In the genomic region with DNA sequence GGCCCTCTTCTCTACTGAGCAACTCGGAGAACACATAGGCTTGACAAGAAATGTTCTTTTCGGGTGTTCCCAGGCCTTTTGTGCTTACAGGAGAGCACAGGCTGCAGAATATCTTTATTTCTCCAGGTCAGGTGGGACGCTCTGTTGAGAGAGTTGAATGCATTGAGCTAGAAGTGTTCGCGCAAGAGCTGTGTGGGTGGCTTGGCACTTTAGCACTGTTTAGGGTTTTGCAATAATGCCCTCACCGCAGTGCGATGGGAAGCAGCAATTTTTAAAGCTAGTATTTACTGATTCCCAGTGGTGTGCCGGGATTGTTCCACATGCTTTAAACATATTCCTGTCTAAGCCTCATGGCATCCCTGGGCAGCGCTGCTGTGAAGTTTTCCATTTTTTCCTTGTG, we compare ENCODE assay signal across 18 mouse cellular contexts. TPM values are rescaled to one million over a fixed set of nuclear protein-coding genes. Genes with fewer than 3 reads are reported as not detected.
DNase-seq lines count a peak whose midpoint lies in the region; ATAC-seq and TF ChIP-seq lines count a peak whose summit lies in the region.
"Had no signal": no experiment of that assay in that cellular context is flagged by ENCODE, and none has a peak within 500 bp of the region (broad histone marks: within the 10 kb centered on the region; RNA-seq: fewer than 3 reads in every experiment).

No protein-coding gene starts in this region.

- DNase-seq in embryonic facial prominence, embryonic 10.5 days (ENCODE audit: low spot score) = no peak
- no peak for DNase-seq in limb, embryonic 10.5 days (ENCODE audit: low spot score)
- DNase-seq in adipocyte (ENCODE audit: low spot score) = peak; percentile 30
- DNase-seq in liver, postnatal 0 days = peak; percentile 25
- DNase-seq in left cerebral cortex, postnatal 14 days (ENCODE audit: low spot score in 2 of 2) = no peak
- no peak for DNase-seq in layer of hippocampus, adult 9-10 months (ENCODE audit: low spot score)
- DNase-seq: adrenal gland, adult 8-10 months; cerebellum, adult 9-11 months; gastrocnemius, postnatal 25 days; kidney, adult 11 months; right cerebral cortex, postnatal 14 days had no signal

- H3K4me2 ChIP-seq in embryonic facial prominence, embryonic 12.5 days (replicated peaks) = no peak overlapping the region
- no peak overlapping the region for H3K4me2 ChIP-seq in limb, embryonic 13.5 days (replicated peaks)
- H3K4me2 ChIP-seq in liver, postnatal 0 days (ENCODE audit: low read depth, low read length) = no peak overlapping the region
- H3K4me2 ChIP-seq: embryonic facial prominence, embryonic 13.5 days; forebrain, embryonic 15.5 days; heart, embryonic 12.5 days had no signal

- no peak for TF ChIP-seq CTCF in liver, postnatal 0 days (IDR thresholded peaks at IDR 0.05; ENCODE audit: low read depth)

- H3K9me3 ChIP-seq in embryonic facial prominence, embryonic 12.5 days = no peaks in the 10 kb centered on the region
- H3K9me3 ChIP-seq in embryonic facial prominence, embryonic 10.5 days = no peaks in the 10 kb centered on the region
- H3K9me3 ChIP-seq in limb, embryonic 13.5 days = no peaks in the 10 kb centered on the region
- H3K9me3 ChIP-seq in limb, embryonic 10.5 days (replicated peaks) = no peaks in the 10 kb centered on the region
- no peaks in the 10 kb centered on the region for H3K9me3 ChIP-seq in liver, postnatal 0 days (ENCODE audit: low read length)
- H3K9me3 ChIP-seq: embryonic facial prominence, embryonic 13.5 days; forebrain, embryonic 15.5 days; heart, embryonic 12.5 days had no signal

- intact Hi-C loops in left cerebral cortex, postnatal 14 days (cut with DNase I) = no loop called here

- no peak overlapping the region for H3K27ac ChIP-seq in embryonic facial prominence, embryonic 12.5 days
- H3K27ac ChIP-seq in embryonic facial prominence, embryonic 10.5 days (replicated peaks) = no peak overlapping the region
- H3K27ac ChIP-seq in limb, embryonic 13.5 days = 0 out of 2 replicates have a peak overlapping the region, but pooled peaks have one; percentile 22
- no peak overlapping the region for H3K27ac ChIP-seq in limb, embryonic 10.5 days
- H3K27ac ChIP-seq in liver, postnatal 0 days (ENCODE audit: low read depth) = peak overlapping the region; percentile 71
- H3K27ac ChIP-seq: embryonic facial prominence, embryonic 13.5 days; forebrain, embryonic 15.5 days; kidney, postnatal 0 days had no signal

- ATAC-seq in embryonic facial prominence, embryonic 12.5 days (ENCODE audit: insufficient number of reproducible peaks, insufficient read depth, low FRiP score, low TSS enrichment) = no peak
- no peak for ATAC-seq in limb, embryonic 13.5 days (ENCODE audit: low FRiP score, low read depth)
- ATAC-seq in liver, postnatal 0 days = peak; percentile 84
- ATAC-seq: forebrain, embryonic 15.5 days; hindbrain, embryonic 16.5 days had no signal

- H3K36me3 ChIP-seq in embryonic facial prominence, embryonic 12.5 days = peaks cover 34% of the 10 kb centered on the region
- peaks cover 93% of the 10 kb centered on the region for H3K36me3 ChIP-seq in embryonic facial prominence, embryonic 10.5 days (replicated peaks)
- peaks cover 49% of the 10 kb centered on the region for H3K36me3 ChIP-seq in limb, embryonic 13.5 days
- peaks cover 82% of the 10 kb centered on the region for H3K36me3 ChIP-seq in limb, embryonic 10.5 days
- H3K36me3 ChIP-seq in liver, postnatal 0 days (replicated peaks; ENCODE audit: insufficient read depth, low read length) = peaks cover 61% of the 10 kb centered on the region

- peaks cover 15% of the 10 kb centered on the region; the same call in 1 of the 2 replicates for H3K4me1 ChIP-seq in embryonic facial prominence, embryonic 12.5 days
- H3K4me1 ChIP-seq in embryonic facial prominence, embryonic 10.5 days = peaks cover 7% of the 10 kb centered on the region; the same call in 1 of the 2 replicates
- H3K4me1 ChIP-seq in limb, embryonic 13.5 days = peaks cover 18% of the 10 kb centered on the region
- H3K4me1 ChIP-seq in limb, embryonic 10.5 days = peaks cover 28% of the 10 kb centered on the region
- H3K4me1 ChIP-seq in liver, postnatal 0 days (ENCODE audit: insufficient read depth) = peaks cover 11% of the 10 kb centered on the region

- WGBS in embryonic facial prominence, embryonic 12.5 days = 93% methylated on average over 9 of the region's 9 CpGs
- WGBS in embryonic facial prominence, embryonic 10.5 days = 94% methylated on average over 9 of the region's 9 CpGs
- WGBS in limb, embryonic 13.5 days = 87% methylated on average over 9 of the region's 9 CpGs
- WGBS in limb, embryonic 10.5 days = 96% methylated on average over 9 of the region's 9 CpGs
- WGBS in liver, postnatal 0 days (ENCODE audit: insufficient replicate concordance) = 70% methylated on average over 9 of the region's 9 CpGs

- no peak overlapping the region for H3K4me3 ChIP-seq in embryonic facial prominence, embryonic 12.5 days
- no peak overlapping the region for H3K4me3 ChIP-seq in embryonic facial prominence, embryonic 10.5 days
- no peak overlapping the region for H3K4me3 ChIP-seq in limb, embryonic 13.5 days
- no peak overlapping the region for H3K4me3 ChIP-seq in limb, embryonic 10.5 days
- H3K4me3 ChIP-seq in liver, postnatal 0 days (ENCODE audit: low read depth, low read length) = no peak overlapping the region
- H3K4me3 ChIP-seq: embryonic facial prominence, embryonic 13.5 days; forebrain, embryonic 15.5 days; heart, embryonic 12.5 days had no signal

- 0 out of 2 replicates have a peak overlapping the region, but pooled peaks have one; percentile 0 for H3K9ac ChIP-seq in embryonic facial prominence, embryonic 12.5 days
- no peak overlapping the region for H3K9ac ChIP-seq in limb, embryonic 13.5 days
- H3K9ac ChIP-seq in liver, postnatal 0 days (replicated peaks) = no peak overlapping the region
- H3K9ac ChIP-seq: embryonic facial prominence, embryonic 13.5 days; forebrain, embryonic 15.5 days; heart, embryonic 12.5 days had no signal

- no peak for TF ChIP-seq EP300 in liver, postnatal 0 days (IDR thresholded peaks at IDR 0.05; ENCODE audit: low read depth)

- no peaks in the 10 kb centered on the region for H3K27me3 ChIP-seq in embryonic facial prominence, embryonic 12.5 days
- H3K27me3 ChIP-seq in embryonic facial prominence, embryonic 10.5 days (replicated peaks; ENCODE audit: low read depth, poor library complexity, severe bottlenecking) = no peaks in the 10 kb centered on the region
- H3K27me3 ChIP-seq in limb, embryonic 13.5 days = no peaks in the 10 kb centered on the region
- no peaks in the 10 kb centered on the region for H3K27me3 ChIP-seq in limb, embryonic 10.5 days (ENCODE audit: low read depth, poor library complexity, severe bottlenecking)
- H3K27me3 ChIP-seq in liver, postnatal 0 days (ENCODE audit: insufficient read depth, low read length) = no peaks in the 10 kb centered on the region
- H3K27me3 ChIP-seq: embryonic facial prominence, embryonic 13.5 days; forebrain, embryonic 15.5 days; heart, embryonic 12.5 days had no signal

RNA-seq across cellular contexts. Expression of a gene that starts 13.5 kb away (rescaled TPM):
- polyA plus RNA-seq in embryonic facial prominence, embryonic 12.5 days (2016; fragmentation: Nextera tagmentation; extraction: Ambion mirVana) = 1.9 and 2.3 TPM in 2 replicates
- polyA plus RNA-seq in embryonic facial prominence, embryonic 10.5 days (2016; fragmentation: Nextera tagmentation; extraction: Ambion mirVana) = 2.3 and 2.7 TPM in 2 replicates
- 2.1 and 2.3 TPM in 2 replicates for polyA plus RNA-seq in limb, embryonic 13.5 days (2015; fragmentation: Nextera tagmentation; extraction: Ambion mirVana)
- 1.2 and 1.9 TPM in 2 replicates for polyA plus RNA-seq in limb, embryonic 10.5 days (2016; fragmentation: Nextera tagmentation; extraction: Ambion mirVana)
- 0.20 and 0.22 TPM in 2 replicates for polyA plus RNA-seq in liver, postnatal 0 days (2015; fragmentation: Nextera tagmentation; extraction: Ambion mirVana)
- 100 to 1,000 TPM; 109 to 111 TPM for total RNA-seq in left cerebral cortex, postnatal 14 days (2021)

RNA-seq across cellular contexts. Expression of a gene that starts 56.1 kb away (rescaled TPM):
- polyA plus RNA-seq in embryonic facial prominence, embryonic 12.5 days (2016; fragmentation: Nextera tagmentation; extraction: Ambion mirVana) = 76.5 and 76.6 TPM in 2 replicates
- 106 and 117 TPM in 2 replicates for polyA plus RNA-seq in embryonic facial prominence, embryonic 10.5 days (2016; fragmentation: Nextera tagmentation; extraction: Ambion mirVana)
- 63.7 and 74.6 TPM in 2 replicates for polyA plus RNA-seq in limb, embryonic 13.5 days (2015; fragmentation: Nextera tagmentation; extraction: Ambion mirVana)
- 100 and 121 TPM in 2 replicates for polyA plus RNA-seq in limb, embryonic 10.5 days (2016; fragmentation: Nextera tagmentation; extraction: Ambion mirVana)
- polyA plus RNA-seq in liver, postnatal 0 days (2015; fragmentation: Nextera tagmentation; extraction: Ambion mirVana) = 62.6 and 63.0 TPM in 2 replicates
- total RNA-seq in left cerebral cortex, postnatal 14 days (2021) = 10 to 100 TPM; 35.8 to 36.6 TPM

RNA-seq across cellular contexts. Expression of a gene that starts 58.2 kb away (rescaled TPM):
- polyA plus RNA-seq in embryonic facial prominence, embryonic 12.5 days (2016; fragmentation: Nextera tagmentation; extraction: Ambion mirVana) = 20.6 and 22.4 TPM in 2 replicates
- polyA plus RNA-seq in embryonic facial prominence, embryonic 10.5 days (2016; fragmentation: Nextera tagmentation; extraction: Ambion mirVana) = 14.6 and 17.7 TPM in 2 replicates
- polyA plus RNA-seq in limb, embryonic 13.5 days (2015; fragmentation: Nextera tagmentation; extraction: Ambion mirVana) = 21.6 and 22.3 TPM in 2 replicates
- polyA plus RNA-seq in limb, embryonic 10.5 days (2016; fragmentation: Nextera tagmentation; extraction: Ambion mirVana) = 15.9 and 16.3 TPM in 2 replicates
- 4.3 and 4.4 TPM in 2 replicates for polyA plus RNA-seq in liver, postnatal 0 days (2015; fragmentation: Nextera tagmentation; extraction: Ambion mirVana)
- total RNA-seq in left cerebral cortex, postnatal 14 days (2021) = 10 to 100 TPM; 17.0 to 18.0 TPM

RNA-seq across cellular contexts. Expression of a gene that starts 58.8 kb away (rescaled TPM):
- 11.0 and 11.7 TPM in 2 replicates for polyA plus RNA-seq in embryonic facial prominence, embryonic 12.5 days (2016; fragmentation: Nextera tagmentation; extraction: Ambion mirVana)
- 9.4 and 10.0 TPM in 2 replicates for polyA plus RNA-seq in embryonic facial prominence, embryonic 10.5 days (2016; fragmentation: Nextera tagmentation; extraction: Ambion mirVana)
- 8.9 and 10.1 TPM in 2 replicates for polyA plus RNA-seq in limb, embryonic 13.5 days (2015; fragmentation: Nextera tagmentation; extraction: Ambion mirVana)
- polyA plus RNA-seq in limb, embryonic 10.5 days (2016; fragmentation: Nextera tagmentation; extraction: Ambion mirVana) = 9.7 and 11.1 TPM in 2 replicates
- 2.4 and 2.6 TPM in 2 replicates for polyA plus RNA-seq in liver, postnatal 0 days (2015; fragmentation: Nextera tagmentation; extraction: Ambion mirVana)
- 1 to 10 TPM; 4.7 to 4.9 TPM for total RNA-seq in left cerebral cortex, postnatal 14 days (2021)

Comparison
In these comparisons a context has a peak if more than half of its experiments do, and no peak if none do; other contexts are left out.
1. H3K27ac ChIP-seq: peak in limb, embryonic 13.5 days (single experiment) and liver, postnatal 0 days (single experiment); none in embryonic facial prominence, embryonic 12.5 days (single experiment), embryonic facial prominence, embryonic 10.5 days (single experiment) and limb, embryonic 10.5 days (single experiment).
2. DNase-seq: peak in adipocyte (single experiment) and liver, postnatal 0 days (single experiment); none in embryonic facial prominence, embryonic 10.5 days (single experiment), limb, embryonic 10.5 days (single experiment), left cerebral cortex, postnatal 14 days (0 of 2) and layer of hippocampus, adult 9-10 months (single experiment).